Comparison of ENCODE assay signal across 20 mouse cellular contexts in the genomic region with DNA sequence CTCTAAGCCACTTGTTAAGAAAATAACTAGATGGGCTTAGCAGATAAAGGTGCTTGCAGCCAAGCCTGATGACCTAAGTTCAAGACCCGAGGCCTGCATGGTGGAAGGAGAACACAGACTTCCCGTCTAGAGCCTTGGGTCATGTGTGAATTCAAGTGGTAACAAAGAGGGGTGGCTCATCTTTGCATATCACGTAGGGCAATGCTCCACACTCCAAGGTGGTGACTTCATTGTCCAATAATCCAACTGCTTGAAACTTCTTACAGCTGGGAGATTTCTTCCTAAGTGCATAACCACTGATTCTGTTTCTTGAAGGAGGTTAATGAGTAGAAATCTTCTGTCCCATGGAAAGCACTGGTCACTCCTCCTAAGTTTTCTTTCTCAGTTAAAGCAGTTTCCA. TPM values are rescaled to one million over a fixed set of nuclear protein-coding genes. Genes with fewer than 3 reads are reported as not detected.
"Had no signal": no experiment of that assay in that cellular context is flagged by ENCODE, and none has a peak within 500 bp of the region (broad histone marks: within the 10 kb centered on the region; RNA-seq: fewer than 3 reads in every experiment).

No protein-coding gene starts in this region.

- H3K36me3 ChIP-seq: liver, embryonic 15.5 days; midbrain, embryonic 13.5 days; midbrain, embryonic 15.5 days; neural tube, embryonic 12.5 days; stomach, embryonic 15.5 days had no signal

- H3K4me1 ChIP-seq: liver, embryonic 15.5 days; megakaryocyte, embryonic 14.5 days; stomach, embryonic 15.5 days had no signal

- H3K4me2 ChIP-seq: liver, embryonic 15.5 days; lung, embryonic 14.5 days; midbrain, embryonic 11.5 days; midbrain, embryonic 13.5 days; midbrain, embryonic 15.5 days; neural tube, embryonic 12.5 days; stomach, embryonic 15.5 days had no signal

- H3K27ac ChIP-seq: liver, embryonic 15.5 days; macrophage; midbrain, embryonic 13.5 days; midbrain, embryonic 15.5 days; neural tube, embryonic 12.5 days; stomach, embryonic 15.5 days; stomach, postnatal 0 days had no signal

- H3K27me3 ChIP-seq: liver, embryonic 15.5 days; midbrain, embryonic 15.5 days; neural tube, embryonic 12.5 days; stomach, embryonic 15.5 days had no signal

- H3K9ac ChIP-seq: liver, embryonic 15.5 days; liver, postnatal 0 days; lung, embryonic 14.5 days; midbrain, embryonic 13.5 days; midbrain, embryonic 15.5 days; neural tube, embryonic 12.5 days; stomach, embryonic 15.5 days had no signal

- DNase-seq: liver, postnatal 0 days; lung, embryonic 14.5 days; lung, postnatal 14 days; lung, postnatal 36 days; right cerebral cortex, postnatal 14 days; thymus, adult 2 months; thymus, postnatal 25 days; thymus, postnatal 4 days had no signal

- H3K9me3 ChIP-seq: liver, embryonic 15.5 days; megakaryocyte, embryonic 14.5 days; midbrain, embryonic 13.5 days; midbrain, embryonic 15.5 days; neural tube, embryonic 12.5 days; stomach, embryonic 15.5 days had no signal

- H3K4me3 ChIP-seq: liver, embryonic 15.5 days; megakaryocyte, embryonic 14.5 days; midbrain, embryonic 13.5 days; midbrain, embryonic 15.5 days; neural tube, embryonic 12.5 days; stomach, embryonic 15.5 days had no signal

- ATAC-seq: liver, postnatal 0 days; midbrain, embryonic 13.5 days; midbrain, embryonic 15.5 days had no signal

RNA-seq across cellular contexts. Expression of a gene that starts 22.6 kb away (rescaled TPM):
- total RNA-seq: megakaryocyte progenitor cell, adult 5-6 weeks; neutrophil, adult 5-6 weeks had no signal
- polyA plus RNA-seq: liver, embryonic 15.5 days; liver, postnatal 0 days; macrophage; spleen, adult 2 months had no signal

RNA-seq across cellular contexts. Expression of a gene that starts 50.5 kb away (rescaled TPM):
- total RNA-seq: neutrophil, adult 5-6 weeks had no signal
- polyA plus RNA-seq: macrophage had no signal
